Mouse (Mus musculus): Measurements from ENCODE around the gene C2. TPM values are rescaled to one million over a fixed set of nuclear protein-coding genes. Genes with fewer than 3 reads are reported as not detected.
"Not testable (repeated sequence)": the region's sequence is repeated elsewhere in the genome, so short reads cannot be mapped to it uniquely, and the experiment has no call there.

Gene C2
- total RNA-seq, 4 experiments from 2014 or later, result 1.6 to 5.9 (median 4.0) TPM

GRCm38 (mm10) chr17:34911945-34912351, 13.9 kb upstream of the C2 start:
- DNase-seq (ENCODE audit: low spot score in 2 of 2), result peak; percentile 40 to 55

- DNase-seq (ENCODE audit: low spot score in 2 of 2), result no peak
These were observed 12.9 kb upstream of the C2 start for GRCm38 (mm10) chr17:34910982-34911381.

GRCm38 (mm10) chr17:34902895-34903294, 4.8 kb upstream of the C2 start:
- DNase-seq (ENCODE audit: low spot score in 2 of 2), result no peak

DNA sequence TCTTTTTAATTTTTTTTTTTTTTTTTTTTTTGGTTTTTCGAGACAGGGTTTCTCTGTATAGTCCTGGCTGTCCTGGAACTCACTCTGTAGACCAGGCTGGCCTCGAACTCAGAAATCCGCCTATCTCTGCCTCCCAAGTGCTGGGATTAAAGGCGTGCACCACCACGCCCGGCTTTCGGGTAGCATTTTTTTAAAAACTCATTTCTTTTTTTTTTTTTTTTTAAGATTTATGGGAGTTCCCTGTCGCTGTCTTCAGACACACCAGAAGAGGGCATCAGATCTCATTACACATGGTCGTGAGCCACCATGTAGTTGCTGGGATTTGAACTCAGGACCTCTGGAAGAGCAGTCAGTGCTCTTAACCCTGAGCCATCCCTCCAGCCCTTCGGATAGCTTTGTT, 3.9 kb upstream of the C2 start:
- not testable (repeated sequence) for DNase-seq (ENCODE audit: low spot score in 2 of 2)

GRCm38 (mm10) chr17:34900826-34901225, 2.8 kb upstream of the C2 start:
- not testable (repeated sequence) for DNase-seq (ENCODE audit: low spot score in 2 of 2)

DNA sequence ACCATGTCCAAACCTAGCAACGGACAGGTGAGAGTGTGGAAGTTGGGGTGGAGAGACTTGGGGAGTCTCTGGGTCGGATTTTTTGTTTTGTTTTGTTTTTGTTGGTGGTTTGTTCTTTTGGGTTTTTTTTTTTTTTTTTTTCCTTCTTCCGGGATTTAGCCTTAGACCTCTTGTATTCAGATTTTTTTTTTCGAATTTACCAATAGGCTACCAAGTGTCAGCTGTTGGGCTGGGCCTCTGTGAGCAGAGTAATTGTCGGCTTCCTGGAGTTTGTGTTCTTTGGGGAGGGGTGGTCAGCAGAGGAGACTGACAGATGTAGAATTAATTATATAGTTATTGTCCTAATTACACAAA, 1.8 kb upstream of the C2 start:
- DNase-seq (ENCODE audit: low spot score in 2 of 2), result no peak

- DNase-seq (ENCODE audit: low spot score in 2 of 2), result no peak
These were observed 1.2 kb upstream of the C2 start for GRCm38 (mm10) chr17:34899053-34899889.

DNA sequence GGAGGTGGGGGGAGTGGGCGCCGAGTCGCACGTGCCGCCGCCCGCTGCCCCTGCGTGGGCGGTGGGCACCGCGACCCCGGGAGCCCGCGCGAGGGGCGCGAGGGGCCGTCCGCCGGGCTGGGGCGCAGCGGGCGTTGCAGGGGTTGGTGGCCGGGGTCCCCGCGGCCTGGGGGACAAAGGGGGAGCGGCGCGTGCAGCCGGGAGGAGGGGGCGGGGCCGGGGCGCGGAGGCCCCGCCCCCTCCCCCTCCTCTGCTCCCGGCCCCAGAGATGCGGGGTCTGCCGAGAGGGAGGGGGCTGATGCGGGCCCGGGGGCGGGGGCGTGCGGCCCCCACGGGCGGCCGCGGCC, 614 bp upstream of the C2 start:
- no peak for DNase-seq (ENCODE audit: low spot score in 2 of 2)

- DNase-seq (ENCODE audit: low spot score in 2 of 2), result peak in 1 of 2 experiments; percentile 66
These were observed 499 bp downstream of the C2 start for GRCm38 (mm10) chr17:34897373-34898159.

DNA sequence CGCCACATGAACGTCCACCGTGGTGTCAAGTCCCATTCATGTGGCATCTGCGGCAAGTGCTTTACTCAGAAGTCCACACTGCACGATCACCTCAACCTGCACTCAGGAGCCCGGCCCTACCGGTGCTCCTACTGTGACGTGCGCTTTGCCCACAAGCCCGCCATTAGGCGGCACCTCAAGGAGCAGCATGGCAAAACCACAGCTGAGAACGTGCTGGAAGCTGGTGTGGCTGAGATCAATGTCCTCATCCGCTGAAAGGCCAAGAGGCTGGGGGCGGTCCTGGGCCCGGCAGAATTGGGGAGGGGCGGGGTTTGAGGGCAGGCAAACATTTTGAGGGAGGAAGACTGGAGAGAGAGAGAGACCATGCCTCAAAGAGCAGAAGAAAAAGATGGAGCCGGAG, 1.7 kb downstream of the C2 start:
- DNase-seq (ENCODE audit: low spot score in 2 of 2), result no peak

DNA sequence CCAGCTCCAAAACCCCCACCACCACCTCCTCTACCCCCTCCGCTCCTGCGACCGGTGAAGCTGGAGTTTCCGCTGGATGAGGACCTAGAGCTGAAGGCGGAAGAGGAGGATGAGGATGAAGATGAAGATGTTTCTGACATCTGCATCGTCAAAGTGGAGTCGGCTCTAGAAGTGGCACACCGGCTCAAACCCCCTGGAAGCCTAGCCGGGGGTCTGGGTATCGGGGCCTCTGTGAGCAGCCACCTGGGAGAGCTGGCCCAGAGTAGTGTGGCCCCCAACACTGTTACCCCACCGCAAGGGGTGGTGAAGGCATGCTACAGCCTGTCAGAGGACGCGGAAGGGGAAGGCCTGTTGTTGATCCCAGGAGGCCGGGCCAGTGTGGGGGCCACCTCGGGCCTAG, 2.3 kb downstream of the C2 start:
- no peak for DNase-seq (ENCODE audit: low spot score in 2 of 2)

- DNase-seq (ENCODE audit: low spot score in 2 of 2), result peak in 1 of 2 experiments; percentile 54
These were observed 3.1 kb downstream of the C2 start for GRCm38 (mm10) chr17:34894801-34895530.

DNA sequence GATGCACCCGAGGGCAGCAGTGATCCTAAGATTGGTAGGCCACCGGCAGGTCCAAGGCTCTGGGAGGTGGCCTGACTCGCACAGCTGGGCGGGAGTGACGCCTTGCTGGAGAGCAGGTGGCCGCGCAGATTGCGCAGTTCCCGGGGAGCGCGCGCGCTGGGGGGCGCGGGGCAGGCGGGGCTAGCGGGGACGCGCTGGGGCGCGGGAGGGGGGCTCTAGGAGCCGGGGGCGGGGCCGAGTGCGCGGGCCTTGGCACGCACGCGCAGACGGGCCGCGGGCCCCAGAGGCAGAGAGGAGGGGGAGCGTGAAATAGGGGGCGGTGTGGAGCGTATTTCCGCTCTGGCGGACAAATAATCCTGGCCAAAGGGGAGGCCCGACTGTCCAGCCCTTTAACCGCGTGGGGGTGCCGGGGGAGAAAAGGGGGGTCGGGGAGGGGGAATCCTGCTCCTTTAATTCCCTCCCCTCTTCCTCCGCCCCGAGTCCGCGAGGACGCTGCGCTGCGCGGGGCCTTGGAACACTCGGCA, 3.9 kb downstream of the C2 start:
- DNase-seq (ENCODE audit: low spot score in 2 of 2), result peak; percentile 80 to 88

DNA sequence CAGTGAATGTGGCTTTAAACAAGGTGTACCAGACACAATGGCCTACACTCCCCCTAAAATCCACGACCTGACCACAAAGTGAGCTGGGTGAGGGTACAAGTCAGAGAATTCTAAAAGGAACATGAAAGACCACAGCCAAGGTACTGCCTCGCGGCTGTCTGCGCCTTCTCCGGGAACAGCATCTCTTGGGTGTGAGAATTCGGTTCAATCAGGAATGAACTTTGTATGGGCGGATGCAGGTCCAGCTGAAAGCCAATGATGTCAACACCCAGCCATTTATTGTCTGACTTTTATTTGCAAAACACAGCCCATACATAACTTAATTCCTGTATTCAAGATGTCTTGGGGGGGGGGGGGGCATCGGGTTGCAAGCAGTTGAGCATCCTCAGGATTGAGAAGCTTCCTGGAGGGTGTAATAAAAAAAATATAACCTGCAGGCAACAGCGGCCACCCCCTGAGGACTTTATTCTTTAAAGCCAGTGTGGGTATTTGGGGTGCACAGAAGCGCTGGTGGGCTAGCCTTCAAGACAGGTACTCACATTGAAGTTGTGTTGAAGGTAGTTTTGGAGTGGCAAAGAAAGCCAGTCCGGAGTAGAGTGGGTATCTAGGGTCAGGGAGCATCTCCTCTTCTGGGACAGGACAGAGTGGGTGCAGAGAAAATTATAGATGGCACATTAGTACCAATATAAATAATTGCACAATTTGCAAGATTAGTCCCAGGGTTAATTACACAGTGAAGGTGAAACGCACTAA, 4.8 kb downstream of the C2 start:
- no peak for DNase-seq (ENCODE audit: low spot score in 2 of 2)

DNA sequence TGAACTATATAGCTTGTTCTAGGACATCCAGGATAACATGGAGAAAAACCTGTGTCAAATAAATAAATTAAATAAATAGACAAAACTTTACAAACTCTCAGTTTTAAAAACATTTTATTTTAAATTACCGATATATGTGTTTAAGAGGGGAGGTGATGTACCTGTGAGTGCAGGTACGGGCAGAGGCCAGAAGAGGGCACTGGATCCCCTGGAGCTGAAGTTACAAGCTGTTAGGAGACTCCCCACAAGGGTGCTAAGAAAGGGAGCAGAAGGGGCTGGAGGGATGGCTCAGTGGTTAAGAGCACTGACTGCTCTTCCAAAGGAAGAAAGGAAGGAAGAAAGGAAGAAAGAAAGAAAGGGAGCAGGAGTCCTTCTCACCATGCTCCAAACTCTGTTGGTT, 6.7 kb downstream of the C2 start:
- DNase-seq (ENCODE audit: low spot score in 2 of 2), result no peak

DNA sequence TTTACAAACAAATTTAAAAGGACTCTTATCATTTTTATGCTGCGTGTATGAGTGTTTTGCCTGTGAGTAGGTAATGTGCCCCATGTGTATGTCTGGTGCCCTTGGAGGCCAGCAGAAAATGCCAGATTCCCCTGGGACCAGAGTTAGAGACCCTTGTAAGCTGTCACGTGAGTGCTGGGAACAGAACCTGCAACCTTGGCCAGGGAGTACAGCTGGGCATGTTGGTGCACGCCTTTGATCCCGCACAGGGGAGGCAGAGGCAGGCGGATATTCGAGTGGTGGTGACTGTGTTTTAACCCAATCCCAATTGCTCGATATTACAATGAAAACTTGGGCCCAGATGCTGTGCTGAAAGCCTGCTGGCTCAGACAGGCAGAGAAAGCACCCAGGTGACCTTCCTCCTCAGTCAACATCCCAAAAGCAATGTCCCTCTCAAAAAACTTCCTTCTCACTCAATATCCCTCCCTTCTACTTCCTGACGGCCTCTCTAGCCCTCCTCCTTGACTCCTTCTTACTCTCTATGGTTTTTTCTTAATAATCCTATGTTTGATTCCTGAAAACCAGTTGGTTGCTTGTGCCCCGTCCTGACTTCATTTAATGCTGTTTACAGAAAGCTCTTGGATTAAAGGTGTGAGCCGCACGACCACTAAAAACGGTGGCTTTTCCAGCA, 7.9 kb downstream of the C2 start:
- no peak for DNase-seq (ENCODE audit: low spot score in 2 of 2)

DNA sequence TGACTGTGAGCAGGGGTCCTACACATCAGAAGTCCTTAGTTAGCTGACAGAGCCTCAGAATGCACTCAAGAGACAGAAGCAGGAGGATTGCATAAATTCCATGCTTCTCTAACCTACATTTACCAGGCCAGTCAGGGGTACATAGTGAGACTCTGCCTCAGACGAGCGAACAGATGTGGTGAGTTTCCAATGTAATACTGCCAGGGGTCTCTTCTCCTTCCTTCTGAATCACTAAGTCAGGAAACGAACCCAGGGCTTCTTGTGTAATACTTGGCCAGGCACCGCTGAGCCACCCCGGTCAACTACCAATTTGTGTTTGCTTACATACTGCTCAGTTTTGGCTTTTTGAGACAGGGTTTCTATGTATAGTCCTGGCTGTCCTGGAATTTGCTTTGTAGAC, 10.1 kb downstream of the C2 start:
- DNase-seq (ENCODE audit: low spot score in 2 of 2), result no peak

DNA sequence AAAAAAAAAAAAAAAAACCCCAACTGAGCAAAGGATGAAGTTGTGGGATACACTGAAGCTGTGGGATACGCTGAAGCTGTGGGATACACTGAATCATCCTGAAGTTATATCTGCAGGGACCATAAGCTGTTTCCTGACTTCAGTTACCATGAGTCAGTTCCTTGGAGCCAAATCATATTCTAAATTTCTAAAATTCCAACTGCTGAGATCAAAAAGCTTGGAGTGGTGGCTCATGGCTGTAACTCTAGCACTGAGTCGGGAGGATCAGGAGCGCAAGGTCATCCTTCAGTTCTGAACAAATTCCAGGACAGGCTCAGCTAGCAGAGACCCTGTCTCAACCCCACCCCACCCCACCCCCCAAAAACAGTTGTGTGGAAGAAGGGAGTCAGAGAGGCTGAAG, 12.4 kb downstream of the C2 start:
- DNase-seq (ENCODE audit: low spot score in 2 of 2), result no peak

- DNase-seq (ENCODE audit: low spot score in 2 of 2), result no peak
These were observed 13.4 kb downstream of the C2 start for GRCm38 (mm10) chr17:34884704-34885103.

DNA sequence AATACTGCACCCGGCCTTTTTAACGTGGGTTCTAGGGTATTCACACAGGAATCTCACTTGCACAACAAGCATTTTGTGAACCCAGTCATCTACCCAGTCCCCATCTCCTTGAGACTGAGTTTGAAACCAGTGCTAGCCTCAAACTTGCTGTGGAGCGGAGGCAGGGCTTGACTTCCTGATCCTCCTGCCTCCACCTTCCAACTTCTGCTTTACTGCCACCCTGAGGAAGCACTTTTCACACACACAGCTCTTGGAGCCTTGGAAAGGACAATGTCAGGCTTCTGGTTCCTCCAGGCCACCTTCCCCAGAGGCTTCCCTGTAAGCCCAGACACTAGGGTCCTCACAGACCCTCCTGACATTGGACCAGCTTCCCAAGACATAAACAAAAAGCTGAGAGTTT, 14.7 kb downstream of the C2 start:
- no peak for DNase-seq (ENCODE audit: low spot score in 2 of 2)
